Mouse (Mus musculus) sigmoid colon, adult 10 weeks (tissue): ENCODE data around the gene Gimd1. TPM values are rescaled to one million over a fixed set of nuclear protein-coding genes. Genes with fewer than 3 reads are reported as not detected.

Experiments
- polyA plus RNA-seq: library from polyadenylated mRNA; stranded (reverse); fragments of 350-450 nt; fragmentation: Illumina TruSeq; extraction: RNeasy Lipid Tissue Mini Kit (QIAGEN cat#74804); gene quantifications from one replicate; pipeline ENCODE4 v1.2.3, GENCODE M21; 2014; ENCODE audit warnings: low read depth, low replicate concordance

The Gimd1 gene
- not detected for polyA plus RNA-seq

DNA sequence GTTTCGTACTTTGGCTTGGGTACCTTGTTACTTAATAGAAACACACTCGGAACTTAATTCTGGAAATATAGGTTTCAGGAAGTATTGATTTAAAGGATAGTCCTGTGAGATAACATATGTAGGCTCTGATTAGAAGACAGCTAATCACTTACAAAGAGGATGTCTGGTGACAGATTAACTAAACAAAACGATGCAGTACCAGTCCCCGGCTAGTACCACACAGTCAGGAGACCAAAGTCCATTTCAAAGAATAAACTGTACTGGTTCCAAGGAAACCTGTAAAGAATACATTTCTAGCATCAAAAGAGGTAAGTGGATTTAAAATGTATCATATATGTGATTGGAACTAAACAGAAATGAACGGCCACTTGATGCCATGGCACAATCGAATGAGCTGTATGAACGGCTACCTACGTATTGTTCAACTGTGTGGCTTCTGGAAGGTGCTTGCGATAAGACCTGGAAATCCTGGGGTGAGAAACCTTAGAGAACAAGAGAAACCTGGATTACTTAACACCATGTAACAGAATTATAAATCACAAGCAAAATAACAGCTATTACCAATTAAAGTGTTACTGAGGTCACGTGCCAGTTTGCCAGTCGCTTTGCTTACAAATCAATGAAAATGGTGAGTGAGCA is at the start of gene Gimd1:
TSS of gene Gimd1 (plus strand) at position 220 of the 639 bp plus-strand sequence.

DNA sequence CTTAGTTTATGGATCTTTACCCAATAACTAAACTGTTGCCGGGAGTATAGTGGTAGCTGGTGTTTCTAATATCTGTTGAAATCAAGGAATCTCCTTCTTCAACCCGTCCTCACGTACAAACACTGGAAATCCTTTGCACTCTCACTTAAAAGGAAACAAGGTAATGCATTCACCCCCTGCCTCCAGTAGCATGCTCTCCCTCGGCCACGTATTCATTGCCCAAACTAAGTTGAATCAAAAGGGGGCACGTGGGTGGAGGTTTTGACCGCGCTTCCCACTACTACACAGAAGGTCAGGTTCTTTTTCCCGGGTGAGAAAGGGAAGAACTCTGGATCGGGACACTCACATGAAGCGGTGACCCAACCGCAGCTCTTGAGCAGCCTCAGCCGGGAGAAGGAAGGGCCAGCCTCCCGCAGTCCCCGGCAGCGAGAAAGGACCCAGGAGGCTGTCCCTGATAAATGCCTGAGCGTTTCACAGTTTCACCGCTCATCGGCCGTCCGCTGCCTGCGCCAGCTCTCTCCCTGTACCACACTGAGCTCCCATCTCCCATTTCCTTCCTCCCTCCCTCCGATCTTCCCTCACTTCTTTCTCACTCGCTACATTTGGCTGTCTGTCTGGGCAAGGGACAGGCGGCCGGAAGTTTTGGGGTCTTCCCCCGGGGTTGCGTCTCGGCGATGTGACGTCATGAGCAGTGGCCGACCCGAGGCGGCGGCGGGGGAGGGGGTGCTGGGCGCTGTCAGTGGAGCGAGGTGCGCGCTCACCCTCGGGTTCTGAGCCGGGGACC is 54.0 kb downstream of the Gimd1 start, which contains the start of gene Tbck:
TSS of gene Tbck (plus strand) at position 698 of the 784 bp plus-strand sequence.

DNA sequence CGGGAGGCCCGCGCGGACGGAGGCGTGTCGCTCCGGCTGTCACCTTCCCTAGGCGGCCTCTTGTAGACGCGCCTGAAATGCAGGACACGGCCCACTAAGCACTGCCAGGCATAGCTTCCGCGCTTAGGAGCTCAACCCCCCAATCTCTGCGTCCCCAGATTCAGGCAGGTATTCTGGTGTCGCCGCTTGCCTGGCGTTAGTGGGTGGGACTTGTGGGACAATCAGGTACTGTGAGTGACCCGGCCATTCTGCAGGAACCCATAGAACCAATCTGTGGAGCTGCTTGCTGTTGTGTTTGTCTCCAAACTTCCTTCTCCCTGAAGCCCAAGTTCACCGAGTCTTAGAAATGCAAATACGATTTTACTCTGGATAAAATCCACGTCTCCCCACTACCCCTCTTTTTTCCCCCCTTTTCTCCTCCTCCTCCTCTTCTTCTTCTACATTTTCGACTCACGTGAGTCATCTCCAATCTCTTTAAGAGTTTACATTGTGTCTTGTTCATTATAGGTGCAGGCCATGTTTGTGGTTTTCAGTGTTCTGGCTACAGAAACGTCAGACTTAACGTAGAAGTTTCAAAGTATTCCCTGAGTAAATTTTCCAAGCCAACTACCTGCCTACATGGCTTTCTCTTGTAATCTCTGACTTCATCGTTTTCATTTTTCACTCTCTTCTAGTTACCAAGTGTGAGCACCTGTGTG is 54.8 kb downstream of the Gimd1 start, which contains the start of gene Aimp1:
TSS of gene Aimp1 (minus strand) at position 140 of the 698 bp plus-strand sequence.

Other genes with a start within 250 kb of the Gimd1 start
- 15.2 TPM for gene Tbck, start 54.3 kb downstream of the Gimd1 start, polyA plus RNA-seq
- gene Aimp1, start 54.5 kb downstream of the Gimd1 start, polyA plus RNA-seq, result 129 TPM